Mouse (Mus musculus) hindbrain, embryonic 14.5 days (tissue): ENCODE results near the gene Pde9a. TPM values are rescaled to one million over a fixed set of nuclear protein-coding genes. Genes with fewer than 3 reads are reported as not detected.
A peak's percentile ranks its signal among the peaks of the same experiment; 100 is the strongest.

Source experiments
- ATAC-seq: fragments of 200-750 bp; cut with Nextera tagmentation; 2 replicates; pipeline ENCODE4 v1.8.0; 2017; ENCODE audit warnings: moderate number of reproducible peaks, mild to moderate bottlenecking, moderate TSS enrichment, moderate library complexity; ENCODE audit not compliant: low FRiP score
- DNase-seq: peaks from one replicate; pipeline ENCODE4 v3.0.0-alpha.2; 2015; ENCODE audit warnings: low spot score
- H3K27ac ChIP-seq: fragments of 300-500 bp; sonication (generic); 2 replicates; pipeline ENCODE4 v1.5.1; 2014; ENCODE audit warnings: mild to moderate bottlenecking, moderate library complexity
- H3K27me3 ChIP-seq: fragments of 300-500 bp; sonication (generic); 2 replicates; pipeline ENCODE4 v1.6.1; 2014; ENCODE audit warnings: mild to moderate bottlenecking, low read length, mixed read lengths; ENCODE audit not compliant: control insufficient read depth, insufficient read depth
- H3K36me3 ChIP-seq: fragments of 300-500 bp; sonication (generic); replicated peaks from 2 replicates; pipeline ENCODE4 v1.6.1; 2014; ENCODE audit not compliant: control insufficient read depth, insufficient read depth
- H3K4me1 ChIP-seq: fragments of 300-500 bp; sonication (generic); replicated peaks from 2 replicates; pipeline ENCODE4 v1.6.1; 2014; ENCODE audit warnings: antibody characterized with exemption, low read length, mixed read lengths; ENCODE audit not compliant: control insufficient read depth, insufficient read depth
- H3K4me2 ChIP-seq: fragments of 300-500 bp; sonication (generic); replicated peaks from 2 replicates; pipeline ENCODE4 v1.6.1; 2014; ENCODE audit warnings: mild to moderate bottlenecking, moderate library complexity
- H3K4me3 ChIP-seq: fragments of 300-500 bp; sonication (generic); replicated peaks from 2 replicates; pipeline ENCODE4 v1.5.1; 2014; ENCODE audit warnings: mild to moderate bottlenecking, low read length
- H3K9ac ChIP-seq: fragments of 300-500 bp; sonication (generic); 2 replicates; pipeline ENCODE4 v1.6.1; 2014
- H3K9me3 ChIP-seq: fragments of 300-500 bp; sonication (generic); 2 replicates; pipeline ENCODE4 v1.6.1; 2016; ENCODE audit warnings: low read length; ENCODE audit not compliant: control insufficient read depth
- WGBS: fragments of 180-500 bp; shearing (Covaris S2); extraction: QIAGEN DNeasy Blood & Tissue Kit; methylation state at CpG from one replicate; pipeline ENCODE4 v1.1.7; 2014; 5-methylcytosine and 5-hydroxymethylcytosine counted together
- polyA plus RNA-seq: library from polyadenylated mRNA; unstranded; fragments of >200 nt; fragmentation: Nextera tagmentation; extraction: Ambion mirVana; gene quantifications from 2 replicates; pipeline ENCODE4 v1.2.1, GENCODE M21; 2014

Pde9a gene
- polyA plus RNA-seq, 1 experiment from 2014 or later = 32.6 TPM

GRCm38 (mm10) chr17:31460416-31460815 is 74.4 kb downstream of the Pde9a start:
- no peak overlapping the region for H3K4me2 ChIP-seq
- H3K4me1 ChIP-seq = no peaks in the 10 kb centered on the region
- DNase-seq (no peak), ATAC-seq (no peak)
- no peak overlapping the region for H3K27ac ChIP-seq
- WGBS = 58% methylated on average over 4 of the region's 4 CpGs
- no peak overlapping the region for H3K4me3 ChIP-seq
- H3K9me3 ChIP-seq = no peaks in the 10 kb centered on the region
- H3K9ac ChIP-seq = no peak overlapping the region
- H3K36me3 ChIP-seq = peaks cover 63% of the 10 kb centered on the region
- H3K27me3 ChIP-seq = no peaks in the 10 kb centered on the region

GRCm38 (mm10) chr17:31462506-31462905 is 76.5 kb downstream of the Pde9a start:
- Histone ChIP-seq H3K4me1 (no peaks in the 10 kb centered on the region), H3K4me2 (no peak overlapping the region), H3K27me3 (no peaks in the 10 kb centered on the region), H3K36me3 (peaks cover 67% of the 10 kb centered on the region), H3K27ac (no peak overlapping the region), H3K4me3 (no peak overlapping the region), H3K9me3 (0 out of 2 replicates have a peak, but pooled peaks cover 3% of the 10 kb centered on the region), H3K9ac (no peak overlapping the region)
- no peak for ATAC-seq
- WGBS = 80% methylated on average over 2 of the region's 2 CpGs
- no peak for DNase-seq

GRCm38 (mm10) chr17:31466854-31467253 is 80.8 kb downstream of the Pde9a start:
- H3K4me2 ChIP-seq = no peak overlapping the region
- 86% methylated on average over 3 of the region's 3 CpGs for WGBS
- H3K9ac ChIP-seq = no peak overlapping the region
- ATAC-seq (no peak), DNase-seq (no peak)
- no peaks in the 10 kb centered on the region for H3K27me3 ChIP-seq
- peaks cover 6% of the 10 kb centered on the region; the same call in 1 of the 2 replicates for H3K4me1 ChIP-seq
- no peak overlapping the region for H3K27ac ChIP-seq
- 0 out of 2 replicates have a peak, but pooled peaks cover 3% of the 10 kb centered on the region for H3K9me3 ChIP-seq
- peaks cover 84% of the 10 kb centered on the region for H3K36me3 ChIP-seq
- no peak overlapping the region for H3K4me3 ChIP-seq

- 75% methylated on average over 5 of the region's 5 CpGs for whole genome bisulfite sequencing
- Histone ChIP-seq H3K27me3 (no peaks in the 10 kb centered on the region), H3K9me3 (0 out of 2 replicates have a peak, but pooled peaks cover 3% of the 10 kb centered on the region), H3K4me3 (no peak overlapping the region), H3K27ac (no peak overlapping the region), H3K9ac (no peak overlapping the region), H3K4me1 (peaks cover 6% of the 10 kb centered on the region; the same call in 1 of the 2 replicates), H3K4me2 (no peak overlapping the region), H3K36me3 (peaks cover 80% of the 10 kb centered on the region)
- DNase-seq (no peak), ATAC-seq (no peak)
Observed at GRCm38 (mm10) chr17:31468496-31468895, 82.5 kb downstream of the Pde9a start.

- peaks cover 87% of the 10 kb centered on the region for H3K36me3 ChIP-seq
- H3K9me3 ChIP-seq = 0 out of 2 replicates have a peak, but pooled peaks cover 3% of the 10 kb centered on the region
- H3K27me3 ChIP-seq = no peaks in the 10 kb centered on the region
- ATAC-seq (peak; percentile 40; the same call in 1 of the 2 replicates), DNase-seq (peak; percentile 44)
- H3K4me3 ChIP-seq = no peak overlapping the region
- 41% methylated on average over 5 of the region's 5 CpGs for WGBS
- no peak overlapping the region for H3K27ac ChIP-seq
- no peak overlapping the region for H3K9ac ChIP-seq
- H3K4me2 ChIP-seq = no peak overlapping the region
- H3K4me1 ChIP-seq = peaks cover 6% of the 10 kb centered on the region; the same call in 1 of the 2 replicates
Observed at GRCm38 (mm10) chr17:31470766-31471418, 84.9 kb downstream of the Pde9a start.

GRCm38 (mm10) chr17:31474388-31474787 is 88.4 kb downstream of the Pde9a start:
- Histone ChIP-seq H3K9ac (no peak overlapping the region), H3K4me2 (no peak overlapping the region), H3K27me3 (no peaks in the 10 kb centered on the region), H3K36me3 (peaks cover 61% of the 10 kb centered on the region), H3K4me3 (no peak overlapping the region), H3K9me3 (no peaks in the 10 kb centered on the region), H3K27ac (no peak overlapping the region), H3K4me1 (peaks cover 6% of the 10 kb centered on the region; the same call in 1 of the 2 replicates)
- 81% methylated on average over 6 of the region's 6 CpGs for WGBS
- ATAC-seq = no peak
- DNase-seq = no peak

GRCm38 (mm10) chr17:31478606-31479005 is 92.6 kb downstream of the Pde9a start:
- Histone ChIP-seq H3K4me1 (no peaks in the 10 kb centered on the region), H3K27ac (no peak overlapping the region), H3K4me3 (no peak overlapping the region), H3K27me3 (no peaks in the 10 kb centered on the region), H3K4me2 (no peak overlapping the region), H3K9me3 (no peaks in the 10 kb centered on the region), H3K9ac (no peak overlapping the region), H3K36me3 (peaks cover 26% of the 10 kb centered on the region)
- DNase-seq = no peak
- 76% methylated on average over 7 of the region's 7 CpGs for WGBS
- no peak for ATAC-seq

GRCm38 (mm10) chr17:31479108-31479844 is 93.3 kb downstream of the Pde9a start:
- H3K36me3 ChIP-seq = peaks cover 21% of the 10 kb centered on the region
- H3K4me1 ChIP-seq = no peaks in the 10 kb centered on the region
- H3K9ac ChIP-seq = no peak overlapping the region
- no peak for DNase-seq
- 62% methylated on average over 11 of the region's 11 CpGs for WGBS
- no peak overlapping the region for H3K27ac ChIP-seq
- H3K9me3 ChIP-seq = no peaks in the 10 kb centered on the region
- ATAC-seq = no peak
- no peaks in the 10 kb centered on the region for H3K27me3 ChIP-seq
- H3K4me2 ChIP-seq = no peak overlapping the region
- H3K4me3 ChIP-seq = no peak overlapping the region

GRCm38 (mm10) chr17:31486616-31487198 is 100.7 kb downstream of the Pde9a start:
- H3K9me3 ChIP-seq = no peaks in the 10 kb centered on the region
- H3K4me2 ChIP-seq = no peak overlapping the region
- H3K4me1 ChIP-seq = no peaks in the 10 kb centered on the region
- H3K9ac ChIP-seq = no peak overlapping the region
- peak overlapping the region; percentile 83 for H3K27ac ChIP-seq
- DNase-seq = no peak
- ATAC-seq = no peak
- H3K4me3 ChIP-seq = no peak overlapping the region
- no peaks in the 10 kb centered on the region for H3K36me3 ChIP-seq
- no peaks in the 10 kb centered on the region for H3K27me3 ChIP-seq
- WGBS = 61% methylated on average over 10 of the region's 10 CpGs
